Mouse (Mus musculus) mouse embryonic stem cell (cell line): ENCODE measurements around the gene Adam23.

Experiments used
- in situ Hi-C, 2 experiments: fragments of 300-500 bp; cut with MboI; formaldehyde crosslinking; loops; 1 replicate in 1 of 2; 3 replicates in 1 of 2; pipeline ENCODE4 v1.14.3; 2019 to 2020; ENCODE audit warnings: low sequenced_read_pairs in 2 of 2, low pct_unique_long_range_greater_than_20kb in 1 of 2, mixed read lengths in 1 of 2; ENCODE audit not compliant: unreplicated experiment in 1 of 2

The Adam23 gene

DNA sequence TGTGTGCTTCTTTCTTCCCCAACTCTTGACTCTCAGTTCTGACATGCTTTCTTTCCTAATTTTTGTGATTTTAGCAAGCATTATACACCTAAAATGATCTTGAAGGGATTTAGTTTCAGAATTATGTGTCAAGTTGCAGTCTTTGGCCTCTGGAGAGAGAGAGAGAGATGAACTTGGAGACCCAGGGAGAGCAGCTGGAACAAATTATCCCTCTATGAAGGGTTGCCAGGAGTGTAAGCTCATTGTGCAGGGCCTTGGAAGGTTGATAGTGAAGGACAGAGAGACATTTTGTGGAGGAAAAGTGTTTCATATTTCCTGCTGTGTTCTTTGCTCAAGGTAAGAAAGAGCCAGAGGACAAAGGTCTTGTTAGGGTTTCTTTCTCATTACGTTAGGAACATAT, 18.8 kb downstream of the Adam23 start:
- in situ Hi-C loops: no loop called here

DNA sequence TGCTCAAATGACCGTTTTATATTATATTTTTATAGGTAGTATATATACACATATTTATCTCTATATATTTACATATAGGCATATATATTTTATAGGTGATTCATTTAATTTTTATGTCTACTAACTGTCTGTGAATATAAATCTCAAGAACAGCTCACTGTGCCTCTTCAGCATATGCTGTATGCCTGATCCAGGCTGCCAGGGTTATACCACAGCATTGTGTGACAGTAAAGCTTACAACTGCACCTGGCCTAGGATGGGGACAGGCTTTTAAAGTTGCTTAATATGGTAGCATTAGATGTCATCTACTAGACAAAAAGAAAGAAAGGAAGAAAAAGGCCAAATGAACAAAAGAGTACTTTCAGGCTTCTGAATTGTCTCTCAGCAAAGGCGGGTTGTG, 27.6 kb downstream of the Adam23 start:
- in situ Hi-C loops: no loop called here

DNA sequence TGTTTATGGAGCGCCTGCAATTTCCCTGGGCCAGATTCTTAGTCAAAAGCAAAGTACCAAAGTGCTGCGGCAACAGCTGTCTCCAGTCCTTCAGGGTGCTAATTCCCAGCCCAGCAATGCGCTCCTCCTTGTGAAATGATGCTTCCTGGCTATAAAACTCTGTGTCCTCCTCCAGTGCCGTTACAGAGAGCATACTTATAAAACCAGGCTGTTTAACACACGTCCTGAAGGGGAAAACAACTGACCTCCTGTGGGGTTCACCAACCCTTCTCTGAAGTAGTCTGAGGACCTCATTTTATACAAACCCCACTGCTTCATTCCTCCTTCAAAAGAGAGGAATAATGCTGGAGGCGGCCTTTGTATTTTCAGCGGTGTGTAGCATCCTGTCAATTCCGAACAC, 28.0 kb downstream of the Adam23 start:
- in situ Hi-C loops: no loop called here

DNA sequence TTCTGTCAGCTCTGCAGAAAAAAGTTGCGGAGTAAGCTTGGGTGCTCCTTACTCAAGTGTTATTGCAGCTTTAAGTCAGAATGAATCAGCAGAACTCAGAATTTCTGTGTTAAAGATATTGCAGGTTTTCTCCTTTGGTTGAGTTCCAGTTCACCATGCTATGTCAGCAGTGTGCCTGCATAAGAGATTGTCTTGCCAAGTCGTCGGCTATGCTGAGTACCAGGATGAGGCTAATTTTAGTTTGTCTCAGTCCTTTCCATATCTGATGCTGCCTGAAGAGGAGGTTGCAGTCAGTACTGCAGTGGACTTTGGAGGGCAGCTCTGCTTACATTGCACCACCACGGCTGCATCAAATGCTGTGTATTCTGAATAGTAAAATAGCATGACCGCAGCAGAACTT, 33.3 kb downstream of the Adam23 start:
- in situ Hi-C loops: no loop called here

DNA sequence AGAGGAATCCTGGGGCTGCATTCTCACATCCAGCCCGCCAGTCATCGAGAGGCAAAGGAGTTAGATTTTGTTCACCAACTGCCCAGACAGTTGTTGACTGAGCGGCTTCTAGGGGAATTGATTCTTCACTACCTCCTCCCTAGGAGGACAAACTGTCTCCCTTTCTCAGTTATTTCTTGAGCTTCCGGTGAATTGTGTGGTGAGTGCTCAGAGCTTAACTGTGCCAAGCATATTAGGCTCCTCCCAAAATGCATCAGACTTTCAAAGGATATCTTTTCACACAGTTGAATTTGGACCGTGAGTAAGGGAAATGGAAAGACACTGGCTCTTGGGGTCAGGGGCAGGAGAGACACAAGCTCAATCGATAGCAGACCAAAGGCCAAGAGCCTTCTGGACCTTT, 39.0 kb downstream of the Adam23 start:
- in situ Hi-C loops: no loop called here

DNA sequence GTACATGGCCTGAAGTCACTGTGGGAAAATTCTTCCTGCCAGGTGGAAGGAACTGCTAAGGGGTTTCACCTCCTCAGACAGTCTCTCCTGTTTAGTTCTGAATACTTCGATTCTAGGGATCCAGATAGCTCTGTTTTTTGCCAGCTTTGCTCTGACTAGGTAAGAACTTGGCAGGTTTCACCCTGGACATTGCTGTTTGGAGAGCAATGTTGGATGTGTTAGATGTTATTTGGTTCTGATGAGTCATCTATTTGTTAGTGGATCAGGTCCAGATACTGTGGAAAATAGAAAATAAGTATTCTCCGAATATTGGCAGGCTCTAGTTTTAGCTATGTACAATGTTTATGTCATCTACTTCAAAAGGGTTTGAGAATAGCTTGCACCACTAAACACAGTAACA, 41.0 kb downstream of the Adam23 start:
- in situ Hi-C loops: no loop called here

DNA sequence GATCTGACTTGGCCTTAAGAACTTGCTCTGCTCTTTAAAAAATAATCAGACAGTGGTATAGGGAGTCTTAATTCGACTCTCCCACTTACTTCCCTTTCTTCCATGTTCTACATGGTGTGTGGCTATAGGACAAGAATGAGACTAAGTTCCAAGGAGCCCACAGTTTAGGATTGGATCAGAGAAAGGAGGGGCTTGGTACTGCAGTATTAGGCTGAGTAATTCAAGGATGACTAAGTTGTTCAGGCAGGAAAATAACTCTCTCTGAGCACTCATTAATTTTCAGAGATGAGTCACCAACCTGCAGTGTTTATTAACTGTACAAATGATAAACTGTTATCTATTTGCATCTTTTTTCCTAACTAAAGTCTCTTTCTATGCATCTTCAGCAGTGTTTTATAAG, 45.3 kb downstream of the Adam23 start:
- in situ Hi-C loops: no loop called here

DNA sequence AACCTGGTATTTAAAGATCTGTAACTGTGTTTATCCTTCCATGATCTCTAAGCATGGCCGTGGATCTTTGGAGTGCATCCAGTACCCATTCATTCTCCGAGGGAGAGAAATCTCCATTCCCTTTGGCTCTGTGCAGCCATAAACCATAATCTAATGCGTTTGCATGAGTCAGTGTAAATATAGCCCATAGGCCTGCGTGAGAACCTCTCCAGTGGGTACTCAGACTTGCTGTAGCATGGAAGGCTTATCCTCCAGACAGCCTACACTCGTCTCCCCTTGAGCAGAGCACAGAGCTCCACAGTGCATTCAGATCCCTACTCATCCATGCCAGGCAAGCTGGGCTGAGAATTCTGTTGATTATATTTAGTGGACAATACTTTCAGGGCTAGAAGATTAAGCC, 47.6 kb downstream of the Adam23 start:
- in situ Hi-C loops: no loop called here

DNA sequence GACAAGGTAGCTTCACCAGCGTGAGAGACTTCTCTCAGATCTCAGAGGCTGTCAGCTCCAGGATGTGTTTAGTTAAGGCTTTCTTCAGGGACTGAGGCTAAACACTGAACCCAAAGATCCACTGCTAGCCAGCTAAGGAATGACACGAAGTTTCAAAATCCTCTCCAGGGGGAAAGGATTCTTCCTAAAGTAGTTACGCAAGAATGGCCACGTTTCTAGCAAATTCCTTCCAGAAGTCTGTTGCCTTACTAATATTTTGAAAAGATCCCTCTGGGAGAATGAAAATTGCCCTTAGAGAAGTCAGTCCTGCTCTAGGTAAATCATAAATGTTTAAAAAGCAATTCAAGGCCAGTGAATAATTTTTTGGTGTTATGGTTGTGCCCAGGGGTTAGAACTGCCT, 61.7 kb downstream of the Adam23 start:
- in situ Hi-C loops: no loop called here

DNA sequence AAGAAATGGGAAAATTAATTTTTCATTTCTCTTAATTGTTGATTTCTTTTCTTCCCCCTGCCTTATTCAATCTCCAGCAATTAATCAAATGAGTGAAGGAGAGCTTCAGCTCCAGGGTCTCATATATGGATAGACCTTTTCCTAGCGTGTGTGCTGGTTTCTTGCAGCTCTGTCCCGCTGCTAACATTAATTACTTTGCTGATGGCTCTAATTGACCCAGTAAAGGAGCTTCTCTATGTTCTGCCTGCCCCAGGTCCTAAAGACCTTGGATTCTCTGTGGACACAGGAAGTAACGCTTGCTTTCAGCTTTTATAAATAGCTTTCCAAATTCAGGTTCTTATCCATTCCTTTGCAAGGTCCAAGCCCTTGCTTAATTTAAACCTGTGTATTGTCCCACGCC, 63.1 kb downstream of the Adam23 start:
- in situ Hi-C loops: no loop called here

DNA sequence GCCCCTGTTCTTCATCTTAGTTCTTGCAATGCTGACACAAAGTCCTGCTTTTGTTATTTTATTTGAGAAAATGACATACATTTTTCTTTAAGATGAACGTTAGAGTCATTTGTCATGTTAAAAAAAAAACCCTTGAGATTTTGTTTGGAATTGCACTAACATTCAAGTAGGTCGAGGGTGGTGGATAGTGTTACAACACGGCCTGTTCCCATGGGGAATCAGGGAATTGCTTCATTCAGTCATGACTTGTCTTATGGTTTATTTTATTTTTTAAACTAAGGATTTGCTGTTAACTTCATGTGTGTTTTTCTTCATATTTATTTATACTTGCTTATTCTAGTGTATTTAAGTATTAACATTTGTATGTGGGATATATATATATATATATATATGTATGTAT, 65.7 kb downstream of the Adam23 start:
- in situ Hi-C loops: no loop called here

DNA sequence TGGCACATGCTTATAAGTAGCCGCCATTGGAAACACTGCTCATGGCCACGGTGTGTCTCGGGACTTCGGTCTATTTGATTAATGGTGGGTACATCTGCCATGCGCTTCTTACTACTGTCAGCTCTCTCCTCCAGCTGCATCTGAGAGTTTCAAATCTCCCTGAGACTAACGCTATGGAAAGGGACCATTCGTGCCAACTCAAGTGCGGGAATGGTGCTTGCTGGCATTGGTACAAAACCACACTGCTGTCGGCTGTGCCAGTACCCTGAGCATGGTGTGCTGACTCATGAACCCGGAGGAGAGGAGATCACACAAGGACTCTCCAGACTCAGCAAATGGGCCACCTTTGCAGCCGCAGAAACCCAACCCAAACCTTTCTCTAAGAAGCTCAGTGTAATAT, 72.1 kb downstream of the Adam23 start:
- in situ Hi-C loops: no loop called here

DNA sequence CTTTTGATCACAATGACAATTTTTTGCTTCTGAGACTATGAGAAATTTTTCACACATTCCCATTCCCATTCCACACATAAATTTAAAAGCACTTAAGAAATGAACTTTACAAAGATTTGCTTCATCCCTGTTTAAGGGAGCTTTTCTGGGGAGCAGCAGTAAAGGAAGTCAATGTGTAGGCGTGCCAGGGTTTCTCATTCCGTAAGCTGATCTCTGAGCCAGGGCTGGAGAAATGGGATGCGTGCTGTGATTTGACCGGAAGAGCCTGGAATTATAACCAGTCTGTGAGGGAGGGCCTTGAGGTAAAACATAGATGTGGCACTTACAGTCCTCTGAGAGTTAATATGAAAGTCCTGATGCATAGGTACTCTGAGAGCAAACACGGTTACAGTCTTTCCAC, 73.1 kb downstream of the Adam23 start:
- in situ Hi-C loops: no loop called here

DNA sequence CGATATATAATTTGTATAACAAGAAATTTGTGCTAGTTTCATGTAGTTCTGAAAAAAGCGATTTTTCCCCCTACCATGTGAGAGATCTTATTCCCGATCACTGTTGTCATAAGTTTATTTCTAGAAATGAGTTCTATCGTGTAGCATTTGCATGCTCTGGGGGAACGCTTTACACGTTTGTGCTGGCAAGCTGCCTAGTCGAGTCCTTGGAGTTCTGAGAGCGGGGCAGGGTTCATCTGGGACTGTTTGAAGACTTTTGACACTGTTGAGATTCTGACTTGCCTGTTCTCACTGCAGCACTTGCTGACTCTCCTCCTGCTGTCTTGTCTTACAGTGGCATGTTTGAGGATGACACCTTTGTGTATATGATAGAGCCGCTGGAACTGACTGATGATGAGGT, 84.2 kb downstream of the Adam23 start:
- in situ Hi-C loops: no loop called here

DNA sequence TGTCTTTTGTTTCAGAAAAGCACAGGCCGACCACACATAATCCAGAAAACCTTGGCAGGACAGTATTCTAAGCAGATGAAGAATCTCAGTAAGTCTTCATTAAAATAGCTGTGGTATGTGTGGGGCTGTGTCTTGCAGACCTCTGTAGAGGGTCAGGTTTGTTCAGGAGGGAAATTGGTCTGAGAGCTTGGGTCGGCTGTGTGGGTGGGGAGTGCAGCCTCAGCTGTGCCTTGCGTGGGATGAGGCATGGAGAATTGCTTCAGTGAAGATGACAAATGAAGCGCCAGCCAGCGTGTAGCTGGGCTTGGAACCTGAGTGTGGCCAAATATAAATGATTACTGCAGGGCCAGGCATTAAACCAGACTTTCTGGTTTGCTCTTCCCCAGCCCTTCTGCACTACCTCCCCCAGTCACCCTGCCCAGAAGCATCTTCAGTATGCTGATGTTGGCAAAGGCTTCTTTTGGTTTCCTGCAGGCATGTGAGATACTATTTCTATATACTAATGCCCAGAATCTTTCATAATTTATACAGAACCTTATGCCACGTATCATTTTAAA, 88.7 kb downstream of the Adam23 start:
- in situ Hi-C loops: no loop called here

DNA sequence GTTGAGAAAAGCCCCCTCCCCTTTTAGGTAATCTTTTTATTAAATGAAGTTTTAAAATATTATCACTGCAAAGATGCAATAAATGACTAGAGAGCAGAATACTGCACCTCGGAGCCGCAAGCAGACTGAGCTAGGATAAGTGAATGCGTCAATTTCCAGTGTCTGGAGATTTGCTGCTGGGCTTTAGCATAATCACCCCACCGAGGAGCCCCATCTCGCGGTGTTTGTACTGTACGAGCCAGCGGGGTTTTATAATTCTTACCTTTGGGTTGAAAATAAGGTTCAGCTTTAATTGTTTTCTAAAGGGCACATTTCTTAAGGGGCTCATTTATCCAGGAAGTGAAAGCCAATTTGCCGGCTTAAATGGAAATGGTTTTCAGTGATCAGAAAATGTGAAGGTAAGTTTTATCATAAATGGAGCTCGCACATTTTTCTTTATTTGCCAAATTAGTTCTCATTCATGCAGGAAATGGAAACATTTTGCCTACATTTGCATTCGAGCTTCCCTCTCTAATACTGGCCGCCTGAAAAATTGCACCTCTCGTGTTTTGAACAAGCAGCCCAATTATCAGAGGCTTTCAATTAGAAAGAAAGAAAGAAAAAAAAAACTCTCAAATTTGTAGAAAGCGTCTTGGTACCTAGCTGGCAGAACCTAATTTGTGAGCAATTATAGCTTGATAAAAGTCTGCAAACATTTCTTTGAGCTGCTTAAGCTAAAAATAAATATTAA, 94.4 kb downstream of the Adam23 start:
- in situ Hi-C loops: no loop called here

DNA sequence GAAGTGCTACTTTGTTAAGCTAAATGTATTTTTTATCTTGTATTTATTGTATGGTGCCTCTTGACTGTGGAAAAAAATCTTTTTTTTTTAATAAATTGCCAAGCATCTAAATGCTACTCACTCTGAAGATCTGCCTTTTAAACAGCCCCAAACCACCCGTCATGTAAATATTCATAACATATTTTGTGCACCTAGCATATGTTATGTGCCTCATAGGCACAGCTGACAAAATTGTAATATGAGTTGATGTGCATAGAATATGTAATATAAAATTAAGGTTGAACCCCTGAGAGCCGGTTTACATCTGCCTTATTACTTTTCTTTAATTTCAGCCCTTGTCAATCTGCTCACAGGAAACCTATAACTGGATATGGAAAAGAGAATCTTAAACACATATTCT, 98.4 kb downstream of the Adam23 start:
- in situ Hi-C loops: no loop called here

DNA sequence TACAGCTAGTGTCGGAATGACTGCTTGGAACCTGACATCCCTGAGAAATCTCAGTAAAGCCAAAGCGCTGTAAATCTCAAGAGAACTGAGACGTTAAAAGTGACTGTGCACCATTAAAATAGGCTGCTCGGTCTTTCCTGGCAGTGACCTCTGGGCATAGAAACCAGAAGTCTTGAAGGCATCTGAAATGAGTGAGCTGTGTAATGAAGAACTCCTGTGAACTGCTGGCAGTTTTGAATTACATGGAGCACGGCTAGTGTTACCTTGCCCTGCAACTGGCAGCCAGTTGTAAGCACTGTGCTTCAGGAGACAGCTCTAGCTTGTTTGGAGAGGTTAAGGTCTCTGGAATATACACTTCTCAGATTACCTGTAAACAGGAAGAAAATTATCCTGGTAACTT, 107.3 kb downstream of the Adam23 start:
- in situ Hi-C loops: no loop called here

DNA sequence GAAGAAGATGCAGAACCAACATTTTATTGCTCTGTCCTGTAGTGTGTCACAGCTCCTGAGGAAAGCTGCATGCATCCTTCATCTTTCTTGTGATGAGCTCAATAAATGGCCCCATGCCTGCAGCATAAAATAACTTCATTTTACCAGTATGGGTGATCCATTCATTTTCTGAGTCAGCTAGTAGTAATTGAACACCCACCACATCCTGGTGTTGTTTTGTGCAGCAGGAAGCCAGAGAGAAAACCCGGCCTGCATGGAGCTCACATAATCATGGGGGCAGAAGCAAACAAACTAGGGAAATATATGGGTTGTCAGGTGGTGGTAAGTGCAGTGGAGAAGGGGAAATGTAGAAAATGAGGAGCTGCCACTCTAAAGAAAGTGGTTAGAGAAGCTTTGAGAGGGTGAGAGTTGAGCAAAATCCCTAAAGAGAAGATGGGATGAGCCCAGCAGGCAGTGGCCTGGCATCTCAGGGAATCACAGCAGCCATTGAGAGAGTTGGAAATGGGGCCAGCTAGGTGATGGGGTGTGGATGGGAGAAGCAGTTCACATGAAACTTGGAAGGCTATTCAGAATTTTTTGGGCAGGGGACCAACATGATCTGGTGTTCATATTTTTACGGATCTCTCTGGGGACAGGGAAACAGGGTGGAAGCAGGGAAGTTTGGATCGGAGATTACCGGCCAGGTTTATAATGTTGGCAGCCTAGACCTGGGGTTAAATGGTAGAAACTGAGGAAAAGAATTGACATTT, 116.3 kb downstream of the Adam23 start:
- in situ Hi-C loops: no loop called here

DNA sequence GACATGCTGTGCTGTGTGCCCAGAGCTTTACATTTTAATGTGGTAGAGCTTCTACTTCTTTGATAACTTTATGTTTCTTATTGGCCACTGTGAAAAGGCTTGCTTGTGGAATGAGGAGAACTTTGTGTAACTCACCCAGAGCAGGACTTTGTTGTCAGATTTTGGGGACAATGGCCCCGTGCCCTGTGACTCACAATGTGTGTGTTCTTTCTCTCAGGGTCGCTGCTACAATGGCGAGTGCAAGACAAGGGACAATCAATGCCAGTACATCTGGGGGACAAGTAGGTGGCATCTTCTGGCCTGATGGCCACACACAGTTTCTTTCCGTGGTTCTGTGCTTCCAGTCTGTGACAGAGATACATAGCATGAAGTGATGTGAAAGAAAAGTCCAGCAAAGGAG, 118.2 kb downstream of the Adam23 start:
- in situ Hi-C loops: no loop called here
